Mouse (Mus musculus) CD4-positive, CD25-positive, alpha-beta regulatory T cell (primary cell): Measurements from ENCODE around the gene Spaca9. TPM values are rescaled to one million over a fixed set of nuclear protein-coding genes. Genes with fewer than 3 reads are reported as not detected.

Source experiments
- polyA plus RNA-seq: library from polyadenylated mRNA; unstranded; fragments of 100-300 nt; shearing (Covaris generic); gene quantifications from one replicate; pipeline ENCODE4 v1.2.1, GENCODE M21; 2017

Gene Spaca9
- polyA plus RNA-seq = not detected

DNA sequence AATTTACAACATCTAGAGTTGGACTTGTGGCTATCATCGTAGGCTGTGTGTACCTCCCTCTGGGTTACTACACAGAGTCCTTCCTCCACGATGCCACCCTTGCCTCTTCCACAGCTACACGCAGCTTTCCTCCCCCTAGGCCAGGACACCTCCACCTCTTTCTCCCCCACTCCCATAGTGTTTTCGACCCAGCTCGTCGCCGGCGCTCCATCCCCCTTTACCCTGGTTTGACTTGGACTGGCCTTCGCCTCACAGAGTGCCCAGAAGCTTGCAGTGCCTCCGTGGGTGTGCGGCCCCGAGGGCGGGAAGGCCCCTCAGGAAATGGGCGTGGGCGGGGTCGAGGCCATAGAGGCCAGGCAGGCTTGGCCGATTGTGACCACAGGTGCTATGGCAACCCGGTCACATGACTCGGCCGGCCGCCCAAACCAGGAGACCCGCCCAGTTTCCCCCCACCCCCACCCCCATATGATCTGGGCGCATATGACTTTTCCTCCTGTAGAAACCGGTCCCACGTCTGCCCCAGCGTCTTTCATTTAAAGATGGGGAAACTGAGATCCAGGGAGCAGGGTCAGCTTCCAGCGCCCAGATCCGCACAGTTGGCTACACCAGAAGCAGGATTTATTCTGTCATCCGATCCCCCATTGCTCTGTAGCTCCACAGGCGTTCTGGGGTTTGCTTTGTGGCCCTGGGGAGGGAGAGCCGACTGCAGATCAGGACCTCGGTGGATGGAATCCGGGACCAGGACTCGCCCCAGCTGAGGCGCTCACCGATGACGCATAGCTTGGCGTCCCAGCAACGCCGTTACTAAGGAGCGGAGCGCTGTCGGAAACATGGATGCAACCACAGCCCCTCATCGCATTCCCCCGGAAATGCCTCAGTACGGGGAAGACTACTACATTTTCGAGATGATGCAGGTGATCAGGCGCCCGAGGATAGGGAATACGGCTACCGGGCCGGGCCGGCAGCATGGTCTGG lies at the start of gene Spaca9, which contains the start of gene Ak8:
Spaca9 (minus strand) TSS at position 367 of the 975 bp plus-strand sequence.
Ak8 (plus strand) TSS at position 804 of the 975 bp plus-strand sequence.

Other genes with a start within 250 kb of the Spaca9 start
- gene 1700007K13Rik, start 233.4 kb downstream of the Spaca9 start, polyA plus RNA-seq = not detected
- gene Mrps2, start 231.7 kb downstream of the Spaca9 start, polyA plus RNA-seq = 36.1 TPM
- gene Gbgt1, start 202.8 kb downstream of the Spaca9 start, polyA plus RNA-seq = not detected
- 1.0 TPM for gene Gm10134, start 193.6 kb downstream of the Spaca9 start, polyA plus RNA-seq
- 33.8 TPM for gene Ralgds, start 186.6 kb downstream of the Spaca9 start, polyA plus RNA-seq
- not detected for gene Cel, start 136.3 kb downstream of the Spaca9 start, polyA plus RNA-seq
- gene Gtf3c5, start 116.0 kb downstream of the Spaca9 start, polyA plus RNA-seq = 24.1 TPM
- gene Gfi1b, start 77.7 kb downstream of the Spaca9 start, polyA plus RNA-seq = not detected
- gene Tsc1, start 58.5 kb downstream of the Spaca9 start, polyA plus RNA-seq = 34.0 TPM
- not detected for gene Ak8, start 437 bp upstream of the Spaca9 start, polyA plus RNA-seq
- 10.4 TPM for gene Gtf3c4, start 140.6 kb upstream of the Spaca9 start, polyA plus RNA-seq
- gene Ddx31, start 140.7 kb upstream of the Spaca9 start, polyA plus RNA-seq = 27.1 TPM
- not detected for gene Barhl1, start 216.9 kb upstream of the Spaca9 start, polyA plus RNA-seq